Mouse (Mus musculus) right cerebral cortex, adult 2 months (tissue): ENCODE measurements around the gene Serpina12.
A peak's percentile ranks its signal among the peaks of the same experiment; 100 is the strongest.

Source experiments
- DNase-seq, 2 experiments: peaks; one replicate each; pipeline ENCODE4 v3.0.0; 2021 to 2022; ENCODE audit warnings: low spot score in 2 of 2

The Serpina12 gene

GRCm38 (mm10) chr12:104003238-104003612, 41.0 kb downstream of the Serpina12 start:
- DNase-seq, result peak in 1 of 2 experiments; percentile 29

GRCm38 (mm10) chr12:104002569-104003237, 41.5 kb downstream of the Serpina12 start:
- DNase-seq, result no peak

- DNase-seq, result no peak
Measured at GRCm38 (mm10) chr12:104000594-104000993, 43.6 kb downstream of the Serpina12 start.

- DNase-seq, result peak; percentile 64 to 68
Measured at GRCm38 (mm10) chr12:103999611-104000010, 44.6 kb downstream of the Serpina12 start.

GRCm38 (mm10) chr12:103996513-103996912, 47.7 kb downstream of the Serpina12 start:
- DNase-seq, result no peak

GRCm38 (mm10) chr12:103995292-103996072, 48.8 kb downstream of the Serpina12 start:
- peak; percentile 92 to 94 for DNase-seq

- DNase-seq, result peak; percentile 38 to 45
Measured at GRCm38 (mm10) chr12:103992945-103993344, 51.3 kb downstream of the Serpina12 start.

GRCm38 (mm10) chr12:103989857-103990256, 54.4 kb downstream of the Serpina12 start, which contains the start of gene Serpina11:
TSS of gene Serpina11 (minus strand) at chr12:103989957.
- DNase-seq, result no peak

GRCm38 (mm10) chr12:103989514-103989767, 54.8 kb downstream of the Serpina12 start:
- DNase-seq, result no peak

- no peak for DNase-seq
Measured at GRCm38 (mm10) chr12:103988754-103989513, 55.3 kb downstream of the Serpina12 start.

- DNase-seq, result no peak
Measured at GRCm38 (mm10) chr12:103985868-103986267, 58.4 kb downstream of the Serpina12 start.

GRCm38 (mm10) chr12:103984935-103985334, 59.3 kb downstream of the Serpina12 start:
- peak; percentile 72 to 75 for DNase-seq

GRCm38 (mm10) chr12:103981646-103982360, 62.4 kb downstream of the Serpina12 start:
- no peak for DNase-seq
